Mouse (Mus musculus) liver, adult (tissue): ENCODE measurements around the gene Tma7.

Experiments used
- GATA4 ChIP-seq: IDR thresholded peaks from 2 replicates; pipeline ENCODE4 v1.6.1; 2014; ENCODE audit warnings: mild to moderate bottlenecking, low read length; ENCODE audit not compliant: insufficient replicate concordance

The Tma7 gene

DNA sequence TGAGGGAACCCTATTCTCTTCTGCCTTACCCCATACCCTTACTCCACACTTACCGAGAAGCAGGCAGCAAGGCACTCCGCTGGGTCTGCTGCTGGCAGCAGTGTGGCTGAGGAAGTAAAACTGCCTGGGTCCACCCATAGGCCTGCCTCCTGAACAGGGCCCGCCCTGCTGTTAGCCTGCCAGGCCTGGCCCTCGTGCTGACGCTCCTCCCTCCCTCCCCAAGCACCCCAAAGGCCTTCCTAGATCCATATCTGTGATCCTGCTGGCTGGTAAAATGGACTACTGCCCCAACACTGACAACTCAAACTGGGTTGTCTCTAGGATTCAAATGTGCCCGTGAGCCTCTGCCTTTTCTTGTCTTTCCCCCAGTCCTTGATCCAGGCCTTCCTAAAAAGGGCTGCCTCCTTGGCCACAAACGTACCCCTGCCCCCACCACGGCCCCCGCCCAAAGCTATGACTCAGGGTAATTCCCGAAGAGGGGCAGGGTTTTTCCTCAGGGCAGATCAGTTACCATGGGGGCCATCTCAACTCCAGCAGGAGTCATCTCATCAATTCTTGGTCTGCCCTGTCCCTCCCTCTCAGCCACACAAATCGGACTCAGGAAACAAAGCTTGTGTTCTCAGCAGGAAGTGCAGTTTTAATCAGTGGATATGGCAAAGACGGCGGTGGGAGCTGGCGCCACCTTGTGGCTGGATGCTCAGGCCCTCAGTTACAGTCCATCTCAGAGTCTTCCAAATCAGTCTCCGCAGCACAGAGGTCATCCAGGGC is 23.1 kb downstream of the Tma7 start, which contains the start of gene Trex1:
Gene Trex1, minus strand, starts transcription at position 599 of the 768 bp plus-strand sequence.
- TF ChIP-seq GATA4 = peak; percentile 87; the same call in 1 of the 2 replicates

GRCm38 (mm10) chr9:109058006-109058765 is 24.2 kb downstream of the Tma7 start:
- TF ChIP-seq GATA4 = no peak

GRCm38 (mm10) chr9:109057543-109057942 is 24.8 kb downstream of the Tma7 start:
- no peak for TF ChIP-seq GATA4

- TF ChIP-seq GATA4 = no peak
Observed at GRCm38 (mm10) chr9:109056916-109057315, 25.5 kb downstream of the Tma7 start.

- no peak for TF ChIP-seq GATA4
Observed at GRCm38 (mm10) chr9:109056081-109056690, 26.2 kb downstream of the Tma7 start.

- TF ChIP-seq GATA4 = no peak
Observed at GRCm38 (mm10) chr9:109055271-109056030, 26.9 kb downstream of the Tma7 start.

- peak; percentile 62; the same call in 1 of the 2 replicates for TF ChIP-seq GATA4
Observed at GRCm38 (mm10) chr9:109054712-109055111, 27.7 kb downstream of the Tma7 start.

DNA sequence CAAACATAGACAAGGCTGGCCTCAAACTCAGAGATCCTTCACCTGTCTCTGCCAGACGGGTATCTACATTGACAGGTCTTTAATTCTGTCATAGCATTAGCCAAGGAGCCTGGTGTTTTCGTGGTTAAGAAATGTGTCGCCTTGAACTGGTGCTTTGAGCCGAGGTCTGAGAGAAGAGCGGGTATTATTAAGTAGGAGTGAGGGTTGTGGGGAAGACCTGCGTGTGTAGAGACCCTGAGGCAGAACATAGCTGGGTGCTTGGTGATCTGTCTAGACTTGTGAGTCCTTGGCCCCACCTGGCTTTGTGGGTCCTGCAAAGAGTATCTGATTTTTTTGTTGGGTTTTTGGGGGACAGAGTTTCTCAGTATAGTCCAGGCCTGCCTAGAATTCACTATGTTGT is 28.5 kb downstream of the Tma7 start:
- no peak for TF ChIP-seq GATA4

DNA sequence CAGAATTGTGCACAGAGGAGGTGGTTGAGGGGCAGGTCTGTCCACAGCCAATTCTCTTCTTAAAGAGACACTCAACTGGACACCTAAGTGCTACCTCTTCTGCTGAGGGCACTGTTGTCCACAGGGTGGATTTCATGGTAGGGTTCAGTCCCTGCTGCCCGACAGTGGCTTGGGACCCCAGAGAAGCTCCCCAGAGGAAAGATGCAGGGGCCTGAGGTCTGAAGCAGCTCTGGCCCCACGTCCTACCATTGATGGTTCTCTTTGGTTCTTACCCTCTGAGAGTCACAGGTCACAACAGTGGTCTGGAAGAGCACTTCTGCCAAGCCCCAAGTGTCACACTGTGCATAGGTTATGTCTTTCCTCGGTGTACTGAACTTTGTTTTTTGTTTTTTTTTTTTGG is 29.0 kb downstream of the Tma7 start:
- no peak for TF ChIP-seq GATA4

GRCm38 (mm10) chr9:109052490-109053260 is 29.7 kb downstream of the Tma7 start:
- TF ChIP-seq GATA4 = no peak

DNA sequence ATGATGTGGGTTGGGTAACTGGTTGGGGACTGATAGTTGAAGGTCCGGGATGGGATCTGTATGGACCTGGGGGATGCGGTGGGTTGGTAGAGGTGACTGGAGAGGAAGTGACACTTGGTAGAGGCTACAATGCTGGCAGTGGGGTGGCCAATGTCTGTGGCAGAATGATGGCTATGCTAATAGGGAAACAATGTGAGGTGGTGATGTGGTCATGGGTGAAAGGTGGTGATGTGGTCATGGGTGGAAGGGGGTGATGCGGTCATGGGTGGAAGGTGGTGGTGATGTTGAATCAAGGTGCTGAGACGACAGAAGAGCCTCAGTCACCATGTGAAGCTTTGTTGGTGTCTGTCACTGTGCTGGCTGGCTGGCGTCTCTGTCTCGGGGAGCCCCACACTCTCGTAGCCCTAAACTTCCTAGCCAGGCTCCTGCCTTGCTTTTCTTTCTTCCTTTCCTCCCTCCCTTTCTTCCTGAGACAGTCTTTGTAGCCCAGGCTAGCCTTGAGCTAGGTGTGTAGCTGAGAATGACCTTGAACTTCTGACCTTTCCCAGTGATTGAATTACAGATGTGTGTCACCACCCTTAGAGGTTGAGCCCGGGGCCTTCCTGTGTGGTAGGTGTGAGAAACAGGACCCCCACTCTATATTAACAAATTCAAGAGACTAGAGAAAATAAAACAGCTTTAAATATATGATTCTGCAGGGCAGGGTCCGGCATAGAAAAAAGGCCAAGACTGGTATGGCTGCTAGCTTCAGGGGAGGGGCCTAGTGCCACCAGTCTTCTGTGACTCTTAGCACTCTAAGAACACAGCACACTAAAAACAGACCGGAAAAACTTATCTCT is 30.5 kb downstream of the Tma7 start:
- no peak for TF ChIP-seq GATA4

DNA sequence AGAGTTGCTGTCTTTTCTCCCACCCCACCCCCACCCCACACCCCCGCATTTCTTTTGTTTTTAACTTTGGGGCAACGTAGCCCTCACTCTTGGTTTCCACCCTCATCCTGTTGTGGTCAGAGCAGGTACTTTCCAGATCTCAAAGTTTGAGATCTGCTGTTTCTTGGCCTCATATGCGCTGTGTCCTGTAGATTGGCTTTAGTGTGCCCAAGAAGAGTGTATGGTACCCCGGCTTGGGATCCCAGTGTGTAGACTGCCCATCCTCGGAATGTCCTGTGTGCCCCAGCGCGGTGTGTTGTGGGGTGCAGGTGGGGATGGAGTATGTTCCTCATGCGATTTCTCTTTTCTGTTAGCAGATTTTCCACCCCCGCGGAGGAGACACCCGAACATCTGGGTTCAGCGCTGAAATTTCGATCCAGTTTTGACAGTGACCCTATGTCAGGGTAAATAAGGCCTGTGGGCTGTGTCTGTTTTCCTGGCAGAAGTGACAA is 31.3 kb downstream of the Tma7 start:
- no peak for TF ChIP-seq GATA4

- no peak for TF ChIP-seq GATA4
Observed at GRCm38 (mm10) chr9:109050674-109050997, 31.8 kb downstream of the Tma7 start.
